ENCODE assay signal across 20 mouse cellular contexts in the genomic region with DNA sequence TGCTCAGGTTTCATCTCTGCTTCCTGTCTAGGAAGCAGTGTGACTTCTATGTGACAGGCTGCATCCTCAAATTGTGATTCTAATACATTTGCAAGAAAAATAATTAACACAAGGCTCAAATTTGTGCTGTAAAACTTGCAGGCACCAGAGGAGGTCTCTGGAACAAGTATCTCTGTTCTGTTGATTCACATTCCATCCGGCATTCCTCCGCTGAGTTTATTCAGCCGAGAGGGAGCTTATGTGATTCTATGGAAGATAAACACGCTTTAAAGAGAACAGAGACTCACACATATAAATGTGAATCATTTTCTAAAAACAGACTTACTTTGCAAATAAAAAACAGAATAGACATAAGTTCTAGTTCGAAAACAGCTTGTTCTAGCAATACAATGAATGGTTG.
"Had no signal": no experiment of that assay in that cellular context is flagged by ENCODE, and none has a peak within 500 bp of the region (broad histone marks: within the 10 kb centered on the region; RNA-seq: fewer than 3 reads in every experiment).

No protein-coding gene starts in this region.

- H3K27me3 ChIP-seq: intestine, embryonic 15.5 days; kidney, embryonic 15.5 days; limb, embryonic 13.5 days; megakaryocyte, embryonic 14.5 days; midbrain, embryonic 13.5 days; neural tube, embryonic 13.5 days had no signal

- H3K4me3 ChIP-seq: intestine, embryonic 15.5 days; kidney, embryonic 15.5 days; layer of hippocampus, adult 2 months; limb, embryonic 10.5 days; limb, embryonic 13.5 days; megakaryocyte, embryonic 14.5 days; midbrain, embryonic 10.5 days; midbrain, embryonic 13.5 days; myocyte; neural tube, embryonic 13.5 days had no signal

- H3K27ac ChIP-seq: intestine, embryonic 15.5 days; kidney, embryonic 15.5 days; layer of hippocampus, adult 2 months; limb, embryonic 10.5 days; limb, embryonic 13.5 days; liver, embryonic 14.5 days; midbrain, embryonic 10.5 days; midbrain, embryonic 13.5 days; neural tube, embryonic 13.5 days had no signal

- ATAC-seq: liver, postnatal 0 days; midbrain, embryonic 13.5 days; midbrain, embryonic 16.5 days had no signal

- H3K9ac ChIP-seq: intestine, embryonic 15.5 days; kidney, embryonic 15.5 days; limb, embryonic 13.5 days; liver, postnatal 0 days; midbrain, embryonic 13.5 days; neural tube, embryonic 13.5 days had no signal

- H3K4me2 ChIP-seq: intestine, embryonic 15.5 days; kidney, embryonic 15.5 days; limb, embryonic 13.5 days; midbrain, embryonic 13.5 days; neural tube, embryonic 13.5 days had no signal

- DNase-seq: kidney, adult 11 months; kidney, adult 8-10 months; kidney, postnatal 25 days; layer of hippocampus, adult 9-11 months; liver, postnatal 0 days; retina, postnatal 1 day; thymus, adult 2 months; thymus, postnatal 14 days had no signal

- H3K4me1 ChIP-seq: intestine, embryonic 15.5 days; kidney, embryonic 15.5 days; limb, embryonic 10.5 days; midbrain, embryonic 13.5 days; neural tube, embryonic 13.5 days had no signal

- H3K9me3 ChIP-seq: intestine, embryonic 15.5 days; kidney, embryonic 15.5 days; limb, embryonic 10.5 days; limb, embryonic 13.5 days; megakaryocyte, embryonic 14.5 days; midbrain, embryonic 10.5 days; midbrain, embryonic 13.5 days; neural tube, embryonic 13.5 days had no signal

- H3K36me3 ChIP-seq: intestine, embryonic 15.5 days; kidney, embryonic 15.5 days; limb, embryonic 10.5 days; limb, embryonic 13.5 days; midbrain, embryonic 10.5 days; midbrain, embryonic 13.5 days; neural tube, embryonic 13.5 days had no signal
